Mouse (Mus musculus) testis, postnatal 14 days (tissue): ENCODE measurements around the gene Btbd9.

Source experiments
- DNase-seq: peaks from one replicate; pipeline ENCODE4 v3.0.0; 2021; ENCODE audit warnings: low spot score

Gene Btbd9

GRCm38 (mm10) chr17:30452363-30452762 lies 123.9 kb downstream of the Btbd9 start:
- no peak for DNase-seq

- no peak for DNase-seq
Observed at GRCm38 (mm10) chr17:30448562-30448961, 127.7 kb downstream of the Btbd9 start.

DNA sequence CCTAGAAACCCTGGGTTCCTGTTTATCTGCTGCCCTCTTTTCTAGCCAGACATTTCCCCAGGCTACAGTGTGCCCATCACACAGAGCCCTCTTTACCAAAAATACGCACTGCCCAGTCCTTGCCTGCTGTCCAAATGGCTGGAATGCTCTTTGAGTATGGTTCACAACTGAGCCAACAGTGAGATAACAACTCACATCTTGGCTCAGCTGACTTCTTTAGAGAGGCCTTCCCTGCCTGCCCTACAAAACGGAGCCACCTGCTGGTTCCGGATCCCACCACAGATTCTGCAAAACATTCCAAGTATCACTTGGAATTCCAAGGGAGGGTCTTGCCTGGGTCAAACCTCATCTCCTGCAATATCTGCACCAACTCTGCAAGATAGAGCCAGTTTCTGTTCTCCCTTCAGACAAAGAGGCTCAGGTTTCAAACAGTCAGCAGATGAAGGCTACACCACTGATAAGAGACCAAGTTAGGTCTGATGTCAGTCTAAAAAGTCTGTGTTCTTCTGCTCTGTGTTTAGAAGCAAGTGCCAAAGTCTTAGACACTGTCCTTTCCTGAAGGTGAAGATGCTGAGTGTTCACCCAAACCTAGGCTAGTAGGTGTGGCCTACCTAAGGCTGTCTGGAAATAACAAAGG lies 130.4 kb downstream of the Btbd9 start:
- DNase-seq = no peak

DNA sequence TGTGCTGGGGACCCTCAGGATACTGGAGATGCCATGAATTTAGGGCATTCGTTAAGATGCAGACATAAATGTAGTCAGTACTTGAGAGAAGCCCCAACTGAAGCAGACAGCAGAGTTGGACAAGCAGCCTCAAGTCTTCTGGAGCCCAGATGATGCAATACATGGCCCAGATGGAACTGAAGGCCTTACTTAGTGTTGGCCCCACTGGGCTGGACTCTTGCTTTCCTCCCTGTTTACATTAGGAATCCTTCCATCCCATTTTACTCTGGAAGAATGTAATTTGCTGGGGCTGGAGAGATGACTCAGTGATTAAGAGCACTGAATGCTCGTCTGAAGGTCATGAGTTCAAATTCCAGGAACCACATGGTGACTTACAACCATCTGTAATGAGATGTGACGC lies 136.6 kb downstream of the Btbd9 start:
- no peak for DNase-seq

- DNase-seq = no peak
Observed at GRCm38 (mm10) chr17:30438786-30439185, 137.5 kb downstream of the Btbd9 start.

GRCm38 (mm10) chr17:30436021-30436461 lies 140.2 kb downstream of the Btbd9 start:
- DNase-seq = no peak

DNA sequence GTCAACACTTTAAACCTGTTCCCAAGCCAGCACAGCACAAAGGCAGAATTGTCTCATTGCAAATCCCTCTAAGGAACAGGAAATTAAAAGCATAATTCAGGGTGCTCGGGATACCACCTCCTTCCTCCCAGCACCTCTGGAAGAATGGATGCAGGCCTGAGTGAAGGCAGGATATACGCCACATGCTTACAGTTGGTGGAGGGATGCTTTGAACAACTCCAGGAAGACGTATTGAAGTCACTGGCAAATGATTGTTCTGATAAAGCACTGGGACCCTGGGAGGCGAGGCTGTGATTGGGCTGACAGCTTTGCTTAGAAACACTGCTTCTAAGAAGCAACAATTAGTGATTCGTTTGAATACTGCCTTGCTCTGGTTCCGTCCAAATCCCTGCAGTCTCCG lies 140.8 kb downstream of the Btbd9 start:
- no peak for DNase-seq

DNA sequence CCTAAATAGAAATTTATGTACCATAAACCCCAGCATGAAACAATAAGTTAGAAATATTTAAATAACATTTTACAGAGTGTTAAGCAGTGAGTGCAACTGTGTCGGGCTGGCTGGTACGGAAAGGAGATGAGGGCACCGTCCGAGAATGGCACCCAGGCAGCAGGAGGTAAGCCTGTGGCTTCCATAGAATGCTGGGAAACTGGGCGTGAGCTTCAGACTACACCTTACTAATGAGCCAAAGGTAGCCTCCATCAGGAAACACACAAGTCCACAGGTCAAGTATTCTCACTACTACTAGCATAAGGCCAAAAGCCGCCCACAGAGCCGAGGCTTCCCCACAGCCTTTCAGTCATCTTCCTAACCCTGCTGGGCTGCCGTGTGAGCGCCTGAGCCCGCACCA lies 144.2 kb downstream of the Btbd9 start:
- no peak for DNase-seq

DNA sequence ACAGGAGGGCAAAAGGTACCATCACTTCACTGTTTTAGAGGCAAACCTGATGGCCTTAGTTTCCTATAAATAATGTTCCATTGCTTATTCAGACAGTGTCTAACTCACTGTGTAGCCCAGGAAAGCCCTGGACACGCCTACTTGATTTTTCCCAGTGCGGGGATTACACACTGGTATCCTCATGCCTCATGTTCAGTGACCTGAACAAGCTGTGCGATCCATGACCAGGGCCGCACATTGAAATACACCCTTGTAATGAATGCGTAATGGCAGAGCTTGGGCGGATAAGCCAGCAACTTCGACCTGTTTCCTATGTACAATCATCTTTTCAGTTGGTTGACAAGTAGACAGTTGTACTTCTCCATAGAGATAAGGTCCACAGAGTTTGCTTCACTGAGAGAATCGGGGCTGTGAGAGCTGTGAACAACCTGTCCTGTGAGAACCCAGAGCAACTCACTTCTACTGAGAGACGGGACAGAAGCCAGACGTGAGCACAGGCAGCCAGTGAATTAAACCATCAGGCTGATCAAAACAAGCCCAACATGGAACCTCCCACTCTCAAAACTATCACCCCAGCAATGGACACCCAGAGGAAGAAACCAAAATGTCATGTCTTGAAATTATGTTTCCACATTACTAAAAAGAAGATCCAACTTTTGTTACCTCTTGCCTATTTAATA lies 145.2 kb downstream of the Btbd9 start:
- DNase-seq = no peak

- no peak for DNase-seq
Observed at GRCm38 (mm10) chr17:30428661-30429060, 147.6 kb downstream of the Btbd9 start.

GRCm38 (mm10) chr17:30423256-30423852 lies 152.9 kb downstream of the Btbd9 start:
- DNase-seq = no peak

DNA sequence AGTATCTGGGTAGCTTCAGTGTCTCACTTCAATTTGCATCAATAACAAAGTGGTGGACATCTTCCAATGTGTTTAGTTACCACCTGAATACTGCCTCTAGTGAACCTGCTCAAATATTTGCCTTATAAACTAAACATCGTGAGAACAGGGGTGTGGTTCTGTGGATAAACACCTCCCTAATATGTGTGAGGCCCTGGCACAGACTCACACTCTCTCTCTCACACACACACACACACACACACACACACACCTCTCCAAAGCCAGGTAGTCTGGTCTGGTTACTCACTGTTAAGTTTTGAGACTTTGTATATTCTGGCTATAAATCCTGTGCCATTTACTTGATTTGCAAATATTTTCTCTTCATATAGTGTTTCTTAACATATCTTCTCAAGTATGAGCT lies 154.0 kb downstream of the Btbd9 start:
- no peak for DNase-seq

- no peak for DNase-seq
Observed at GRCm38 (mm10) chr17:30421256-30421655, 155.0 kb downstream of the Btbd9 start.

DNA sequence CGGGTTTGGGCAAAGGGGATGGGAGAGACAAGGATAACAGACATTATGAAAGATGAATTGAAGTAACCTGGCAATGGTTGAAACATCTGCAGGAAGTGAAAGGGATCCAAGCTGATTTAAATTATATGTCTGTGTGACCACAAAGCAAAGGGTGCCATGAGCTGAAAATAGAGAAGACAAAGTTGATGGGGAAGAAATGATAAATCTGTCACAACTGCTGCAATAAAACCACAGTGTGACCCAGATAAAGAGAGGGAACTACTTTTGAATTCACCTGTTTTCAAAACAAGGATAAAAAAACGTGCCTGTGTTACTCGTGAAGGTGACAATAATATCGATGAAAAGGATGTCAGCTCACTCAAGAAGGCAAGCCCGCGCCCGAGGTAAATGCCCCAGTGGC lies 156.8 kb downstream of the Btbd9 start:
- DNase-seq = no peak

- DNase-seq = no peak
Observed at GRCm38 (mm10) chr17:30418510-30418909, 157.8 kb downstream of the Btbd9 start.

GRCm38 (mm10) chr17:30417106-30417505 lies 159.2 kb downstream of the Btbd9 start:
- DNase-seq = no peak

- no peak for DNase-seq
Observed at GRCm38 (mm10) chr17:30415693-30416092, 160.6 kb downstream of the Btbd9 start.

- no peak for DNase-seq
Observed at GRCm38 (mm10) chr17:30412991-30413390, 163.3 kb downstream of the Btbd9 start.

DNA sequence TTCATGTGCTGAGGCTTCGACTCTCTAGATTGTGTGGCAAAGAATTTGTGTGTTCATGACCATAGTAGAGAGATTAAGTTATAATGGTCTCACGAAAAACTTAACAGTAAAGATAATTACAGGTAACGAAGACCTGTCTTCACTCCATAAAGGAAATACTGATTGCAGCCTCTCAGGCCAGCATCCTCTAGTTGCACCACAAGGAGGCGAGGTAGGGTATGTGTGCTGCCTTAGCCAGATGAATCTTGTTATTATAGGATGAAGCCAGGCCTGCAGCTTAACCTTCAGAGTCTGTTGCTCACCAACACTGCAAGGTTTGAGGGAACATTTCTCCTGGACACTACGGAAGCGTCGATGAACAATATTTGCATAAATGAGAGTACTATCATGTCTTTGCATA lies 170.3 kb downstream of the Btbd9 start:
- DNase-seq = no peak

DNA sequence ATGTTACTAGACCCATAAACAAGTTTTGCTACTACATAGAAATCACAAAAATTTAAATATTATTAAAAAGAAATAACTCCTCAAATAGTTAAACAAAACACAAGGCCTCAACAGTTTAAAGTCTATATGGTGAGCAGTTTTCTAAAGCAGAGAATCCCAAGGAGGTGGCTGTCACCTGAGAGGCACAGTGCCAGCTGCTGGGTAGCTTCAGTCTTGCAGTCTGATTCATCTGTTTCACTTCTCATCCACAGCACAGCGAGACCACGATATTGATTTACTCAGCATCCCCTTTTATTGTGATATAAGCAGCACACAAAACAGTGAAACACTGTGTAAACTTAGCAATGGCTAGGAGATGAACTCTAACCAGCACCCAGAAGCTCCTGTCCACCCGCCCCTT lies 173.4 kb downstream of the Btbd9 start:
- DNase-seq = no peak

DNA sequence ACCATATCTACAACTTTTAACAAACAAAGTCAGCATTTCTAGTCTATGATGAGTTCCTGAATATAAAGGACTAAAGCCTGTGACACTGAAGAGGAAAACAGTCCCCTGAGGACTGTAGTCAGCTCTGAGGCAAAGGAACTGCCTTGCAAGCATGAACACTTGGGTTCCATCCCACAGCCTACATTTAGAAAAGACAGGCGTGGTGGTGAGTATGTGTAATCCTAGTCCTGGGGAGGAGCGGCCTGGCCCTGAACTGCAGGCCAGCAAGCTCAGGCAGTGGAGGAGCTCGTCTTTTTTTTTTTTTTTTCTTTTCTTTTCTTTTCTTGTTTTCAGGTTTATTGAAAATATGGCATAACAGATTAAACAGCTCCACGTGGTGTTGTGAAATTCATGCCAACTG lies 181.0 kb downstream of the Btbd9 start:
- no peak for DNase-seq

DNA sequence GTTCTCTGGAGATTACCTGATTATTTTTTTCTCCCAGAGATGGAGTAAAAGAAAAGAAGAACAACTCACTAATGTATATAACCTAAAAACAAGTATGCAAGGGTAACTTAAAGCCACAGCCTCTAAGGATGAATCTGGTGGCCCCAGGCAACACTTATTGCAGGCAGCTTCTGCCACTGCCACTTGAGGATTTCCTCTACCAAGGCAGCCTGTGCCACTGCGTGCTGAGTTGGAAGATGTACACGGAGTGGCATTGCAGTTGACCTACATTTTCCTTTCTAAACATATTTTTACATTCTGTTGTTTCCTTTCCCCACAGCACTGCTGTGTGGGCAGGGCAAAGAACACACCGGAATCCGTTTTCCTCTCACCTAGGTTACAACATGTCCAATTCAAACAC lies 184.3 kb downstream of the Btbd9 start:
- DNase-seq = no peak

DNA sequence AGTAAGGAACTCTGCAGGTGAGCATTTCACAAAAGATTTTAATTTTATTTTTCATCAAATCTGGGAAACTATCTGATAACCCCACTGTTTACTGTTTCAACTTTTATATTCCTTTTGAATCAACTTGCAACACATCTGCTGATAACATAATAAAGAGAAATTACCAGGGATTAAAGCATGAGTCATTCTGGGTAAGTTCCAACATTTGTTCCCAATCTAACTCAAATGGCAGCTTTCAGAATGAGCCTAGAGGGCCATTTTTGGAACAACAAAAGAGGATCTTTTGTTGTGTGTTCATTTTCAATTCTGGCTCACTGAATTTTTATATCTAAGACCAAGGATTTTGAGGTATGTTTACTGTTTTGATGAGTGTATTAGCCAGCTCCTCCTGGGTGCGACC lies 185.1 kb downstream of the Btbd9 start:
- no peak for DNase-seq

DNA sequence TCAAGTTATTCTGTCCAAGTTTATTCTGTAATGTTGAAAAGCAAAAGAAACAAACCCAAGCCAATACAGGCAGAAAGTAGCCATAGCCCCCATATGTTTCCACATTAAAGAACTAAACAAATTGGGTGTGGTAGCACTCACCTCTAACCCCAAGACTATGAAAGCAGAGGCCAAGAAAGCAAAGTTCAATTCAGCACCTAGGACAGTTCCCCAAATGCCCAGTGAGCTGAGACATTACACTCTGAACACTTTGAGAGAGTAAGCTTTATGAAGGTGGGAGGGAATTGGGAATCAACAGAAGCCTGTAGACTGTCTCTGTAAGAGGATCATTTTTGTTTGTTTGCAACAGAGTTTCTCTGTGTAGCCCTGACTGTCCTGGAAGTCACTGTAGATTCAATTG lies 186.6 kb downstream of the Btbd9 start:
- DNase-seq = no peak
